ENCODE assay signal across 9 mouse cellular contexts in the genomic region with DNA sequence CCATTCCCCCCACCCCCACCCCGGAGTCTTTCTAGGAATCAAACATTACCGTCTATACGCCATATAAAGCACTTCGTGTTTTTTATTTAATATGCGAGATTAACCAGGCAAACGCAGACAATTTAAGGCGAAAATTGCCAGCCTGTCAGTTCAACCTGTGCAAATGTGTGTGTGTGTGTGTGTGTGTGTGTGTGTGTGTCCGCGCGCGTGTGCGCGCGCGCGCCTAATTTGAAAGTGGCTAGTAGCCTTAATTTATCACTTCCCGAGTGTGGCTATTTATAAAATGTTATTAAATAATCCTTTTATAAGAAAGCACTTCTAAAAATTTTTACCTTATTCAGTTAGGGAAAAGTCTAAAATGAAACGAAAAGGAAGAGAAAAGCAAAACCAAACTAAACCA.
A peak's percentile ranks its signal among the peaks of the same experiment; 100 is the strongest.
DNase-seq lines count a peak whose midpoint lies in the region; ATAC-seq and TF ChIP-seq lines count a peak whose summit lies in the region.
"Had no signal": no experiment of that assay in that cellular context is flagged by ENCODE, and none has a peak within 500 bp of the region (broad histone marks: within the 10 kb centered on the region; RNA-seq: fewer than 3 reads in every experiment).

No protein-coding gene starts in this region.

- H3K9me3 ChIP-seq in heart, postnatal 0 days (replicated peaks; ENCODE audit: control insufficient read depth, low read length), result no peaks in the 10 kb centered on the region
- peaks cover 4% of the 10 kb centered on the region; the same call in 1 of the 2 replicates for H3K9me3 ChIP-seq in embryonic facial prominence, embryonic 13.5 days
- H3K9me3 ChIP-seq in hindbrain, embryonic 14.5 days (ENCODE audit: control insufficient read depth, low read length), result no peaks in the 10 kb centered on the region
- 0 out of 2 replicates have a peak, but pooled peaks cover 3% of the 10 kb centered on the region for H3K9me3 ChIP-seq in midbrain, embryonic 13.5 days
- H3K9me3 ChIP-seq: G1E had no signal

- intact Hi-C loops in gastrocnemius, postnatal 36 days (cut with DNase I), result no loop called here

- no peaks in the 10 kb centered on the region for H3K4me1 ChIP-seq in heart, postnatal 0 days (ENCODE audit: control insufficient read depth, insufficient read depth)
- peaks cover 23% of the 10 kb centered on the region for H3K4me1 ChIP-seq in embryonic facial prominence, embryonic 13.5 days
- H3K4me1 ChIP-seq in hindbrain, embryonic 14.5 days (replicated peaks; ENCODE audit: control insufficient read depth, insufficient read depth, low read length), result peaks cover 19% of the 10 kb centered on the region; the same call in 1 of the 2 replicates
- H3K4me1 ChIP-seq in midbrain, embryonic 13.5 days (replicated peaks), result peaks cover 44% of the 10 kb centered on the region

- no peaks in the 10 kb centered on the region for H3K36me3 ChIP-seq in heart, postnatal 0 days (replicated peaks; ENCODE audit: control insufficient read depth, insufficient read depth, low read length)
- H3K36me3 ChIP-seq in embryonic facial prominence, embryonic 13.5 days, result no peaks in the 10 kb centered on the region
- no peaks in the 10 kb centered on the region for H3K36me3 ChIP-seq in hindbrain, embryonic 14.5 days (replicated peaks; ENCODE audit: control insufficient read depth, insufficient read depth)
- H3K36me3 ChIP-seq in midbrain, embryonic 13.5 days, result no peaks in the 10 kb centered on the region
- H3K36me3 ChIP-seq: G1E had no signal

- H3K4me2 ChIP-seq in heart, postnatal 0 days (ENCODE audit: low read depth, low read length), result peak overlapping the region; percentile 48
- H3K4me2 ChIP-seq in embryonic facial prominence, embryonic 13.5 days, result peak overlapping the region; percentile 53
- H3K4me2 ChIP-seq in hindbrain, embryonic 14.5 days (replicated peaks), result peak overlapping the region; percentile 57
- H3K4me2 ChIP-seq in midbrain, embryonic 13.5 days (replicated peaks), result peak overlapping the region; percentile 63

- no peak for TF ChIP-seq EP300 in heart, postnatal 0 days (IDR thresholded peaks at IDR 0.05; ENCODE audit: low read depth)

- DNase-seq in heart, postnatal 0 days (ENCODE audit: low spot score), result no peak
- no peak for DNase-seq in heart, postnatal 4 days
- DNase-seq in hindbrain, embryonic 14.5 days (ENCODE audit: low spot score), result no peak
- no peak for DNase-seq in gastrocnemius, postnatal 36 days

- 5% methylated on average over 18 of the region's 18 CpGs for WGBS in heart, postnatal 0 days
- WGBS in embryonic facial prominence, embryonic 13.5 days, result under 1% methylated on average over 18 of the region's 18 CpGs
- 1% methylated on average over 18 of the region's 18 CpGs for WGBS in hindbrain, embryonic 14.5 days
- WGBS in midbrain, embryonic 13.5 days, result under 1% methylated on average over 18 of the region's 18 CpGs

- peaks cover 75% of the 10 kb centered on the region for H3K27me3 ChIP-seq in heart, postnatal 0 days (ENCODE audit: control insufficient read depth, insufficient read depth, low read length)
- H3K27me3 ChIP-seq in embryonic facial prominence, embryonic 13.5 days, result peaks cover 68% of the 10 kb centered on the region
- H3K27me3 ChIP-seq in hindbrain, embryonic 14.5 days (ENCODE audit: control insufficient read depth, insufficient read depth, low read length), result peaks cover 39% of the 10 kb centered on the region
- H3K27me3 ChIP-seq in midbrain, embryonic 13.5 days, result peaks cover 49% of the 10 kb centered on the region

- no peak for TF ChIP-seq CTCF in heart, postnatal 0 days (IDR thresholded peaks at IDR 0.05; ENCODE audit: low read depth)

- no peak overlapping the region for H3K27ac ChIP-seq in heart, postnatal 0 days (ENCODE audit: low read depth)
- H3K27ac ChIP-seq in embryonic facial prominence, embryonic 13.5 days, result no peak overlapping the region
- H3K27ac ChIP-seq in hindbrain, embryonic 14.5 days, result no peak overlapping the region
- no peak overlapping the region for H3K27ac ChIP-seq in midbrain, embryonic 13.5 days

- peak overlapping the region; percentile 35 for H3K4me3 ChIP-seq in heart, postnatal 0 days (ENCODE audit: low read depth, low read length)
- H3K4me3 ChIP-seq in embryonic facial prominence, embryonic 13.5 days, result peak overlapping the region; percentile 23
- H3K4me3 ChIP-seq in hindbrain, embryonic 14.5 days (replicated peaks; ENCODE audit: low read length), result peak overlapping the region; percentile 24
- peak overlapping the region; percentile 34 for H3K4me3 ChIP-seq in midbrain, embryonic 13.5 days (replicated peaks)

- H3K9ac ChIP-seq in heart, postnatal 0 days (replicated peaks; ENCODE audit: low read depth, low read length), result no peak overlapping the region
- no peak overlapping the region for H3K9ac ChIP-seq in embryonic facial prominence, embryonic 13.5 days
- 0 out of 2 replicates have a peak overlapping the region, but pooled peaks have one; percentile 42 for H3K9ac ChIP-seq in hindbrain, embryonic 14.5 days
- 0 out of 2 replicates have a peak overlapping the region, but pooled peaks have one; percentile 53 for H3K9ac ChIP-seq in midbrain, embryonic 13.5 days (replicated peaks)

- ATAC-seq in heart, postnatal 0 days (ENCODE audit: insufficient read depth, low read depth), result no peak
- ATAC-seq in embryonic facial prominence, embryonic 13.5 days (ENCODE audit: insufficient number of reproducible peaks, insufficient read depth, low FRiP score, low TSS enrichment, low read depth), result no peak
- ATAC-seq in hindbrain, embryonic 14.5 days (ENCODE audit: low FRiP score), result no peak
- no peak for ATAC-seq in midbrain, embryonic 13.5 days
- ATAC-seq in cerebellum, adult (ENCODE audit: insufficient number of reproducible peaks, low FRiP score, low TSS enrichment), result no peak
- no peak for ATAC-seq in CD4-positive, CD25-positive, alpha-beta regulatory T cell, adult 4 months

Comparison
In these comparisons a context has a peak if more than half of its experiments do, and no peak if none do; other contexts are left out.
1. H3K9ac ChIP-seq: peak in hindbrain, embryonic 14.5 days (single experiment) and midbrain, embryonic 13.5 days (single experiment); none in heart, postnatal 0 days (single experiment) and embryonic facial prominence, embryonic 13.5 days (single experiment).
2. Peak in every context shown above with its lines, with median percentiles within 50 percentile points of each other: H3K4me2 ChIP-seq and H3K4me3 ChIP-seq.